ENCODE assay signal across 14 mouse cellular contexts in the genomic region with DNA sequence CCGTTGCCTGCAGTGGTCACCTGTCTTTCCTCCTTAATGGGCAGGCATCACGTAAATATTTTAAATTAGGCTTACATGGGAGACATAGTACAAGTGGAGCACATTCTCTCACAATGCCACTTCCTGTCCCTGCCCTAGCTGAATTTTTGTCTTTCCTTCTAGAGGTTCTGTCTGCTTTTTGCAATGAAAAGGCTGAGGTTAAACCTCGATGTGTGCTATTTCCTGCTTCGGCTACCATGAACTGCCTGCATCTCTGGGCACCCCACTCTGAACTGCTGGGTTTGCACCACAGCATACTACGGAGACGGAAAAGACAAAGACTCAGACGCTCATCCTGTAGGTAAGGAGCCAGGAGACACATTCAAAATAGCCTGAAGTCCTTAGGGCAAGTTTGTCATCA.
DNase-seq lines count a peak whose midpoint lies in the region; ATAC-seq and TF ChIP-seq lines count a peak whose summit lies in the region.
"Had no signal": no experiment of that assay in that cellular context is flagged by ENCODE, and none has a peak within 500 bp of the region (broad histone marks: within the 10 kb centered on the region; RNA-seq: fewer than 3 reads in every experiment).

No protein-coding gene starts in this region.

- no peaks in the 10 kb centered on the region for H3K27me3 ChIP-seq in heart, postnatal 0 days (ENCODE audit: control insufficient read depth, insufficient read depth, low read length)
- no peaks in the 10 kb centered on the region for H3K27me3 ChIP-seq in splenic B cell, adult 2 months (ENCODE audit: control insufficient read depth, insufficient read depth, low read length, poor library complexity, severe bottlenecking)
- H3K27me3 ChIP-seq: embryonic facial prominence, embryonic 15.5 days; liver, embryonic 12.5 days had no signal

- H3K4me3 ChIP-seq in heart, postnatal 0 days (ENCODE audit: low read depth, low read length): no peak overlapping the region
- H3K4me3 ChIP-seq: embryonic facial prominence, embryonic 15.5 days; liver, embryonic 12.5 days had no signal

- DNase-seq in heart, postnatal 0 days (ENCODE audit: low spot score): no peak
- DNase-seq in heart, postnatal 36 days: no peak
- peak; percentile 33 for DNase-seq in splenic B cell, adult 2 months (ENCODE audit: low read depth, low spot score)
- DNase-seq in adrenal gland, postnatal 25 days: no peak
- no peak for DNase-seq in embryo, embryonic 11 days
- DNase-seq in frontal cortex, adult 2 months (ENCODE audit: extremely low spot score in 1 of 2, low spot score in 1 of 2): no peak
- DNase-seq: cerebellum, postnatal 36 days; lung, postnatal 14 days had no signal

- H3K4me1 ChIP-seq in heart, postnatal 0 days (ENCODE audit: control insufficient read depth, insufficient read depth): peaks cover 22% of the 10 kb centered on the region

- ATAC-seq in heart, postnatal 0 days (ENCODE audit: insufficient read depth, low read depth): no peak
- peak; percentile 92 for ATAC-seq in CD4-positive, CD25-positive, alpha-beta regulatory T cell, adult 4 months
- ATAC-seq in common myeloid progenitor, adult 5-6 weeks (replicated peaks; ENCODE audit: low read depth, poor library complexity, severe bottlenecking): 0 out of 2 replicates have a peak, but pooled peaks have one; percentile 45
- ATAC-seq: liver, embryonic 12.5 days; midbrain, embryonic 16.5 days had no signal

- H3K36me3 ChIP-seq in heart, postnatal 0 days (replicated peaks; ENCODE audit: control insufficient read depth, insufficient read depth, low read length): no peaks in the 10 kb centered on the region
- no peaks in the 10 kb centered on the region for H3K36me3 ChIP-seq in splenic B cell, adult 2 months (ENCODE audit: control insufficient read depth, insufficient read depth, low read length, poor library complexity, severe bottlenecking)
- H3K36me3 ChIP-seq: embryonic facial prominence, embryonic 15.5 days; liver, embryonic 12.5 days had no signal

- 64% methylated on average over 7 of the region's 7 CpGs for WGBS in heart, postnatal 0 days

- intact Hi-C loops in heart, postnatal 36 days (cut with DNase I): no loop called here

- no peaks in the 10 kb centered on the region for H3K9me3 ChIP-seq in heart, postnatal 0 days (replicated peaks; ENCODE audit: control insufficient read depth, low read length)
- H3K9me3 ChIP-seq: embryonic facial prominence, embryonic 15.5 days; liver, embryonic 12.5 days had no signal

- 0 out of 2 replicates have a peak overlapping the region, but pooled peaks have one; percentile 34 for H3K9ac ChIP-seq in heart, postnatal 0 days (replicated peaks; ENCODE audit: low read depth, low read length)
- H3K9ac ChIP-seq: embryonic facial prominence, embryonic 15.5 days; forebrain, postnatal 0 days; liver, embryonic 12.5 days had no signal

- no peak for TF ChIP-seq CTCF in heart, postnatal 0 days (IDR thresholded peaks at IDR 0.05; ENCODE audit: low read depth)

- no peak for TF ChIP-seq EP300 in heart, postnatal 0 days (IDR thresholded peaks at IDR 0.05; ENCODE audit: low read depth)

- no peak overlapping the region for H3K4me2 ChIP-seq in heart, postnatal 0 days (ENCODE audit: low read depth, low read length)
- H3K4me2 ChIP-seq: embryonic facial prominence, embryonic 15.5 days; liver, embryonic 12.5 days had no signal

- peak overlapping the region; percentile 94 for H3K27ac ChIP-seq in heart, postnatal 0 days (ENCODE audit: low read depth)
- H3K27ac ChIP-seq: liver, embryonic 12.5 days had no signal
